Mouse (Mus musculus): ENCODE measurements around the gene 1700113H08Rik. TPM values are rescaled to one million over a fixed set of nuclear protein-coding genes. Genes with fewer than 3 reads are reported as not detected.

The 1700113H08Rik gene
- total RNA-seq, 2 experiments from 2014 or later, result 4.8 TPM; not detected in 1

DNA sequence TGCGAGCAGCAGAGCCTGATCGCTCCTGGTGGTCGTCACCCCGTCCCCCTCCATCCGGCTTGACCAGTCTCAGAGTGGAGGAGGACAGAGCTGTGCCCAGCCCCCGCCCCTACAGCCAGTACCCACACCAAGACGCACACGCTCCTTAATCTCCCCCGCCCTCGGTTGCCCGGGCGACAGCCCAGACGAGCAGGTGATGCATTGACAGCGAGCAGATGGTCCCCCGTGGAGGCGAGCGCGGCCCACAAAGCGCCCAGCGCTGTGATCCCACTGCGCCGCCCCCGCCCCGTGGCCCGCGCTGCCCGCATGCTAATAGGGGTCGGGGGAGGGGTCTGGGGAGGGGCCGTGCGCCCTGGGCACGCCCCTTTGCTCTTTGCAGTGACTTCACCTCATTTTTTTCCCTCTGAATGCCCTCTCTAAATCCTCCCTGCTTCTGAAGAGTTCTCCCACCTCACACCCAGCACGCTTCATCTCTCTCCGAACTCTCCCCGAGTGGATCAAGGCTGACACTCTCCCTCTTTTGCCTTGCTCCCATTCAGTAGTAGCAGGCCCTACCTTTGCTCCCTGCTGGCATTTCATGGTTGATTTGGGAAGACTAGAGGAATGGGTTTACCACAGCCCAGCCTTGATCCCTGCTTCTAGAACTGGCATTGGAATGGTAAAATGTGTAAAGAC, 543 bp downstream of the 1700113H08Rik start:
- ATAC-seq (replicated peaks; ENCODE audit: low FRiP score, poor library complexity, severe bottlenecking), result no peak

DNA sequence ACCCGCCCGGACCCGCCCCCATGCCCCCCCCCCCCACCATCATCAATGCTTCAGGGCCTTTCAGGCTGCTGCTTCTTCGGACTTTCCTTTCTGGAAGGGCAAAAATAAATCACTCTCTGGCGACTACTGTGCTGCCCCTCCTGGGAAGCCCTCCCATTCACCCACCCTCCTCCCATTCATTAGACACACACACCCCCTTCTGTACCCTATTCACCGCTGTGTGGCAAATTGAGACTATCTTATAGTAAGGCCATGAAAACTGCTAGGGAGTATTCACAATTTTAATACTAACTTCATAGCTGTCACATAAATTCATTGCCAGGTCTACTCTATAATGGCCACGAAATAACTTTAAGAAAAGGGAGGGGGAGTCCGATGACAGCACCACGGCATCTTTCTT, 1.1 kb downstream of the 1700113H08Rik start:
- no peak for ATAC-seq (replicated peaks; ENCODE audit: low FRiP score, poor library complexity, severe bottlenecking)

DNA sequence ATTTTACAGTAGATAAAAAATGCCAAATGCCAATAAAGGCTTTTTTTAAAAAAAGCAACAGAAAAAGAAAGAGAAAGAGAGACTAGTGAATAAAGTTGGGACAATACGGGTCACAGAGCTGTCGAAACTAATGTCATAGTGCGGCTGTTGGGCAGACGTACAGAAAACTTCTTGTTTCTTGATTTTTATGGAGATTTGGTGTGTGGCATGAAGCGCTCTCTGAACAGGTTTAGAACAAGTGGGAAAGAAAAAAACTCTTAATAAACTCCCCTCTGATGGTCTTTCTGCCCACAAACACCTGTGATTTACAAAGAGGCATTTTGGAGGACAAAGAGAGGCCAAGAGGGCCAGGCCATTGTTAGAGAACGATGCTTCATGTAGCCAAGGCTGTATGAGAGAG, 1.6 kb downstream of the 1700113H08Rik start:
- ATAC-seq (replicated peaks; ENCODE audit: low FRiP score, poor library complexity, severe bottlenecking), result no peak

DNA sequence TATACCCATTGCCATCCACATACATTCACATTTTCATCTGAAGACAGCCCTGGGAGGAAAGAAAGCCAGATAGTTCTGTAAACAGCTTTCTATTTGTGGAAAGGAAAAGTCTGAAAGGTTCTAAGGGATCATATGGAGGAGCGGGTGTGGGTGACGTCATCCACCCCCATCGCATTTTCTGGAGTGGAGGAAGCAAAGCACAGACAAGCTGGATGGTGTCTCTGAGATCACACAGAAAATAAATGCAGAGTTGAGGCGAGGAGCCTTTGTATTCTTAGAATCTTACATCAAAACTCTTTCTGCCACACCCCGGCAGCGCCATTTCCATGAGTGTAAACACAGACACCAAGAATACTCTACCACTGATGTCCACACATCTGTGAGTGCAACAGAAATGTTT, 26.4 kb downstream of the 1700113H08Rik start:
- no peak for ATAC-seq (replicated peaks; ENCODE audit: low FRiP score, poor library complexity, severe bottlenecking)

DNA sequence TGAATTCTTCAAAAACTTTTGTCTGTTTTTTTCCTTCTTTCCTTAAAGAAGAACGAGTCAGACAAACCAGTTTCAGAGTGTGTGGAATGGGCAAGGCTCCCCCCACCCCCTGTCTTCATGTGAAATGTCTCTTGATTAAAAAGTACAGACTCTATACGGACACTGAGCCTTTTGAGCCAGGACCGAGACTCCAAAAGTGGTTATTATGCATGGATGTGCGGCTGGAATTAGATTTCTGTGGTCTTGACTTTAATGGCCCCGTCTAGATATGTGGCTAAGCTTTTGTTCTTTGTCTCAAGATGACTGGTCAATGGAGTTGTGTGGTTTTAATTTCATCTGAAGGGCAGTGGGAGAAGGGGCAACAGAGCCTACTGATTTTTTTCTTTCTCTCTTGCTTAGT, 29.8 kb downstream of the 1700113H08Rik start:
- no peak for ATAC-seq (replicated peaks; ENCODE audit: low FRiP score, poor library complexity, severe bottlenecking)

DNA sequence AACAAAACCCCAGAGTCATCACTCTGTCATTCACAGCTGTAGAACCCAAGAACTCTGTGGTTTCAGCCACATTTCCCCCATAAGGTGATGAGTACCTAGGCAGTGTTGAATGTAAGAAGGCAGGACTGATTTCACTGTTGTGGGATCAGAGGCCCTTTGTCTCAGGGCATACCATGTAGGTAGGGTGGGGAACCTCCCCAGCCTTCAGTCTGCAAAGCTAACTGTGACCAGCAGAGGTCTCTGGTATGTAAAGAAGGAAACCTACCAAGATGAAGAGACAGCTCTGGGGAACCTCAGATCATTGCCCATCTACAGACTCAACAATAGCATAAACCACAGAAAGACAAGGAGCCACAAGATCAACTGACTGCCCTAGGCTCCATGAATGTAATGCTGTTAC, 36.4 kb downstream of the 1700113H08Rik start:
- no peak for ATAC-seq (replicated peaks; ENCODE audit: low FRiP score, poor library complexity, severe bottlenecking)

DNA sequence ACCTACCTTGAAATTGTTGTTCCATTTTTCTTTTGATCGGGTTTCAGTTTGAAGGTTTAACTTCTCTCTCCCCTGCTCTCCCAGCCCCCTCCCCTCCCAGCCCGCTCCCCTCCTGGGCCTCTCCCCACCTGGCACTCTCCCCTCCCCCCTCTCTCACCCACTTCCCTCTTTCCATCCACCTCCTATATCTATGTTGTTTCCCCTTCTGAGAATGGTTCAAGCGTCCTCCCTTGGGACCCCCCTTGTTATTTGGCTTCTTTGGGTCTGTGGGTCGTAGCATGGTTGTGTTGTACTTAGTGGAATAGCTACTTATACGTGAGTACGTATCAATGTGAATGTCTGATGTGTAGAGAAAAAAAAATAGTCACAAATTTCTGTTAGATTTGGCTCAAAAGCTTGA, 40.9 kb downstream of the 1700113H08Rik start:
- ATAC-seq (replicated peaks; ENCODE audit: low FRiP score, poor library complexity, severe bottlenecking), result no peak

DNA sequence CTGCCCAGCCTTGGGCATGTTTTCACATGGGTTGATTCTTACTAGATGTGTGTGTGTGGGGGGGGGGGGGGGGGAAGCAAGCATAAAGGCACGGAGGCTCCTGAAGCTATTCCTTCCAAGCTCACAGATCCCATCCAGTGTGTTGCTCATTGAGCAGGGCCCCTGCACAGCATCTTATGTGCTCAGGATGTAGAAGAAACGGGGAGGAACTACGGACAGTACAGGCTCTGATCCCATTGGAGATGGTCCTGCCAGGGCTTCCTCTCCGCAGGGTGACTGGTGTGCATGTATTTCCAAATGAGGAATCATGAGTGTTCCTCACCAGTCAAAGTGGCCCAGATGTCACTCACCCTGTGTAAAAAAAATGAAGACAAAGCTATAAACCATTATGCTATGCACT, 42.8 kb downstream of the 1700113H08Rik start:
- no peak for ATAC-seq (replicated peaks; ENCODE audit: low FRiP score, poor library complexity, severe bottlenecking)

DNA sequence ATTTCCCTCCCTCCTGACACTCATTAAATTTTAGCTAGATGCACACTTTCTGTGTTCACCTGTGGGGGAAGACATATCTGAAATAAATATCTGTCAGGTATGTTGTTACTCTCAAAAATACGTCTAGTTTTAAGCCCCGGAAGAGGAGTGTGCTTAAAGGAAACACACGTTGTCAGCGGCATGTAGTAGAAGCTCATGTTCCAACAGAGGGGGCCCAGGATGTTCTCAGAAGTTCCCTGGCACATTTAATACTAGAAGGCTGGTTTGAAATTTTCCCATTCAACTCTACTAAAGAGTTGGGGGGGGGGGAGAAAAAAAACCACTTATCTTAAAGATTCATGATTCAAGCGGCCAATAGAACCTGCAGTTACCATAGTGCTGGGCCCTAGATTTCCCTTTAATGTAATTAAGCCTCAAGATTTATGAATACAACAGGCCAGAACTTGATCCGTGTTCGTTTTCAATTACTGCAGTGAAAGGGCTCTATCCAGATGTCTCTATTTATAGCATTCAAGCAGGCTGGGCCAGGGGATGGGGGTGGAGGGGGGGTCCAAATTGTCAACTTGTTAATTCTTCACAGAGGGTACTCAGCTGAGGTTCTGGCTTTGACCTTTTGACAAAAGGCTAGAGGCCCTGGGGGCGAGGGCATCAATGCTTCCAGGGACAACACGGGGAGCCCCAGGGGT, 43.6 kb downstream of the 1700113H08Rik start:
- no peak for ATAC-seq (replicated peaks; ENCODE audit: low FRiP score, poor library complexity, severe bottlenecking)

DNA sequence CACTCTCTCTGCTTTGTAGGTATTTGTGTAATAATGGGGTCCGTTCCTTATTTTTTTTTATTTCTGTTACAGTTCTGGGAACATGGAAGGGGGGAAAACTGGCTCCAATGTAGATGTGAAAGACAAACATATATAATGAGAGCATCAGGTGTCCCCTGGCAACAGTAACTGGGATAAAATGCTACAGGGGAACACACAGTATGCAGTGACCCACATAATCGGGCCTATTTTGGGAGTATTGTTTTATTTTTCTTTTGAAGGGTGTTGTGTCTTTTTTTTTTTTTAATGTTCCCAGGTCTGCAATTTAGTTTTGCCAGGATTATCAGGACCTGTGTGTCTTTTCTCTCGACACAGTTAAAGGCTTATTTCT, 44.1 kb downstream of the 1700113H08Rik start:
- no peak for ATAC-seq (replicated peaks; ENCODE audit: low FRiP score, poor library complexity, severe bottlenecking)

DNA sequence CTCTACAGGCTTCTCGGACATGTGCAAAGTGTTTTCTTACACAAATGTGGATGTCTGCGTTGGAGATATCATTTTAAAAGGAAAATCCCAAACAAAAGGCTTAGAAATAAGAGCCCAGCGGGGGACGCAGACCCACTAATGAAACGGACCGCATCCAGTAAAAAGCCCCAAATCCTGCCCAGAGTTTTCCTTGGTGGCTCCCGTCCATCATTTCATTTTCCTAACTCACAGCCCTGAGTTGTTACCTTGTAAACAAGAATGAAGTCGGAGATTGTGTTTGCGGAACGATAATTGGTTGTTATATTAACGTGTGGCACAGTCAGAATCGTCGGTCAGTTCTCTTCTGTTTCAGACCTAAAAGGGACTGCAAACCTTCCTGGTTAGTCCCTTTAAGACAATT, 44.6 kb downstream of the 1700113H08Rik start:
- ATAC-seq (replicated peaks; ENCODE audit: low FRiP score, poor library complexity, severe bottlenecking), result no peak

DNA sequence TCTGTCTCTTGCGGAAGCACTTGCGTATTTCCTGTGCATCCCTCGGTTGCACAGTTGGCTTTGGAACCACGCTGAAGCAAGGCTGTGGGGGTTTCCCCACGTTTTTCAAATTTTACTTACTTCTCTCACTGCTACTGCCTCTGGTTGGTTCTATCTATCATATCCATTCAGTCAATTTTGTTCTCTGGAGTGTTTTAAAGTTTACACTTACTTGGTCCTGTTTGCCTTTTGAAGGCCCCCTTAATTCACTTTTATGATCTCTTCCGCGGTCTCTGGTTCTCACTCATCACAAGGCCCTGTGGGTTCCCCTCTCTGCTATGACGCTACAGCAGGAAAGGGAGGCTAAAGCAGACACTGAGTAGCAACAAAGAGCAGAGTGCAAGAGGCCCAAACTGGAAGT, 45.4 kb downstream of the 1700113H08Rik start:
- ATAC-seq (replicated peaks; ENCODE audit: low FRiP score, poor library complexity, severe bottlenecking), result no peak

DNA sequence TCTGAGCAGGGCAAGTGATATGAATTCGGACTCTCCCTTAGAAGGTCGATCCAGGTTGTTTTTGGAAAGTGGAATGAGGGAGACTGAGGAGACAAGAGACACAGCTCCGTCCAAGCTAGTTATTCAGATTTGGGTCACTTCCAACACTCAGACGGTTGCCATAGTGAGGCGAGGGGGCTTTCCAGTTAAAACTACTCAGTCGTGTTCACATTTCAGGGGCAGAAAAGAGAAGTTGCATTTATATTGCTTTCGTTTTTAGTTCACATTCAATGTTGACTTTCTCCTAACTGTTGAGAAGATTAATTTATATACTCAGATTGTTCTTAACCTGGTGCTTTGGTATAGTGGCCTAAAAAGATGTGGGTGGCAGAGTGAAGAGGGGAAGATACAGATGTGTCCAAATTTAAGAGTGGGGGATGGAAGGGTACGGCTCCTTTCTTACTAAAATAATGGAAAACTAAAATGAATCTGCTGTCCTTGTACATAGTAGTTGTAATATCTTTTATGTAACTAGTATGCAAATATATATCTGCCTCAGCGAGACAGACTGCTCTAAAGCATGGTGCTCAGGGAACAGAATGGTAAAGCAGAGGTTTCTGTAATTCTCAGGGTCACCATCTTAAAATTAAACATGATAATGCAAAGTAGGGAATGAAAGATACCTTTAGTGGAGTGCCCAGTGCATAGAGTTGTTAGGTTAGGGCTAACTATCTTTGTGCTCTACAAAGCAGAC, 49.9 kb downstream of the 1700113H08Rik start:
- no peak for ATAC-seq (replicated peaks; ENCODE audit: low FRiP score, poor library complexity, severe bottlenecking)

DNA sequence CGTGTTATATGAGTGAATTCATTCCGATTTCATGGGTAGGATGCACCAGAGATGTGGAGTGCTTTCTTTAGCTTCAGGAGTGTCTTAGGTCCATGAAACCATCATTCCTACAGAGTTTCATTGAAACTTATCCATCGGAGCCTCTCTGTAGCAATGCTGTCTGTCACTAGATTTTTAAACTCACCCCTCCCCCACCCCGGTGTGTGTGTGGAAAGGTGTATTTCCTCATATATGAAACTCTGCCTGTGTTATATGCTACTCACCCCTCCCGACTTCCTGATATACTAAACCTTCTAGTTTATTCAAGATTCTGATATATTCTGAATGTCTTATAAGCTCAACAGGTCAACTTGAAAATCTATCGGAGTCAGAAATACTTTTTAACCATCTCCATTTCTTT, 50.5 kb downstream of the 1700113H08Rik start:
- ATAC-seq (replicated peaks; ENCODE audit: low FRiP score, poor library complexity, severe bottlenecking), result no peak

DNA sequence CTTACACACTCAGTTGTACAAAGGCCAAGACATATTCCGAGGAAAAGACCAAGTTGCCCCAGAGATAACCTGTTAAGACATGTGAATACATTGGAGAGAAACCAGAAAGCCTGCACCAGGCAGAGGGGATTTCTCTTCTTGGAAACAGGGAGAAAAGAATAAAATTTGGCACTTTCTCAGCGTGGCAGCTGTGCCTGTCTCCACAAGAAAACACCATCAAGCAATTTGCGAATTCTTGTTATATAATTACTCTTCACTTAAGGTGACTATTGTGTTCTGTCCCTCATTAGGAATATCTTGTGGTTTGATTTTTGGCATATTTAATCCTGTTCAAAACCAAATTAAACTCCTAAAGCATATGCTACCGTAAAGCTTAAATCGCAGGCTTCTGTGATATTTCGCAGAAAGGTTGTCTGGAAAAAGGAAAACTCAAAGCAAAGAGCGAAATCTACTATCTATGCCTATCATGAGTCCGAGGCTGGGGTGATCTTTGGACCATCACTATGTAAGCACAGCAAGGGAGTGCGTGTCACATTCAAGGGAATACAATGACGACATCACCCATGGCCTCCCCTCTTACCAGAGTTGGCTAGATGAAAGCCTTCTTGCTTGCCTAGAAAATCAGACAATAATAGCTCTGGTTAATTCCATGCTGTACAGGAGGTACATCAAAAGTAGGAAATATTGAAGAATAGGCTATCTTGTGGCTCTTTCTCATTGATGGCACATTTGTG, 51.4 kb downstream of the 1700113H08Rik start:
- no peak for ATAC-seq (replicated peaks; ENCODE audit: low FRiP score, poor library complexity, severe bottlenecking)

DNA sequence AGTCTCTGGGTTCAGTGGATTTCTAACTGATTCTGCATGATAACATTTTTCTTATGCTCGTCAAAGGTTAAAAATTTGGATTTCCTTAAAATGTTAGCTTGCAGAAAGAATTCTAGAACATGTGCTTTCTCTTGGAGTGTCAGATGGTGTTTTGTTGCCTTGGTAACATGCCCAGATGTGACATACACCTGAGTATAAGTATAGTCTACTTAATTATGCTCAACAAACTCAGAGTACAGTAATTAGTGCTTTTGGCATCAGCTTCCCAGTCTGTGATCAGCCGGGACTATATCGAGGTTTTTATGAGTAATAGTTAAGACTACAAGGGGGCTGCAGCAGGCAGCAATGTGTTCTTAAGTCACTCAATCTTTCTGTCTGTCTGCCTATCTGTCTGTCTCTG, 53.1 kb downstream of the 1700113H08Rik start:
- ATAC-seq (replicated peaks; ENCODE audit: low FRiP score, poor library complexity, severe bottlenecking), result no peak

DNA sequence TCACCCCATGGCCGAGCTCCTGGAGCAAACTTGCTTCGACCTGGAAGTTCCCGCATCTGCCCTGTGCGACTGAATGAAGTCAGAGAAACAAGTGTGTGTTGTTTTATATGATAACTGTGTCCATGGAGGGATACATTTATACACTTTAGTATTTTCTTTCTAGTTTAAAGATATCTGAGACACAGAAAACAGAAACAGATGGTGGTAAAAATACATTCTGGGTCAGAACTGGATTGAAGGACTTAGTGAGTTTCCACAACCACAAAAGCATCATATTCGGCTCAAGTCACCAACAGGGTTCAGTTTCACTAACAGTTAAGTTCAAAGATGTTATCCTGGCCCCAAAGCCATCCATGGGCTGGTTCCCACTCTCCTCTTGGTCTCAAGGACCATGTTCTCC, 67.2 kb downstream of the 1700113H08Rik start:
- ATAC-seq (replicated peaks; ENCODE audit: low FRiP score, poor library complexity, severe bottlenecking), result no peak

DNA sequence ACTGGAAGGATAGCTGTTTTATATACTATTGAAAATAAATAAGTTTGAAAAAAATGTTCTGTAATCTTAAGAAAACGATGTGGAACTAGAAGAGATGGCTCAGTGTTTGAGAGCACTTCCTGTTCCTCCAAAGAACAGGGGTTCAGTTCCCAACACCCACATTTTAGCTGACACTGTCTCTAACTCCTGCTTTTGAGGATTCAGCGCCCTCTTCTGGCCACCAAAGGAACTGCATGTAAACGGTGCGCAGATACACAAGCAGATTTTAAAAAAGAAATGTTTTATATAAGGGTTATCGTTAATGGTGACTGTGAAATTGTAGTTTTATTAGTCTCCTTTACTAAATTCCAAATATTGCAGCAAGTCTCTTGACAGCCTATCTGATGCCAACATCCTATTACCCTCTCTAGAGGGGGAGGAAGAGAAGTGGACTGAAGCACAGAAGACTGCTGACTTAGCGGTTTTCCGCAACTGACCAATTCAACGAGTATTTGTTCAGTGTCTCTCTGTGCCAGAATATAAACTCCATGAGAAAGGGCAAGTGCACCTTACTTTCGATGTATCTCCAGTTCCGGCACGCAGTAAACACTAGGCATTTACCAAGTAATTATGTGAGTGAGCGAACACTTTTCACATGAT, 68.5 kb downstream of the 1700113H08Rik start:
- no peak for ATAC-seq (replicated peaks; ENCODE audit: low FRiP score, poor library complexity, severe bottlenecking)

DNA sequence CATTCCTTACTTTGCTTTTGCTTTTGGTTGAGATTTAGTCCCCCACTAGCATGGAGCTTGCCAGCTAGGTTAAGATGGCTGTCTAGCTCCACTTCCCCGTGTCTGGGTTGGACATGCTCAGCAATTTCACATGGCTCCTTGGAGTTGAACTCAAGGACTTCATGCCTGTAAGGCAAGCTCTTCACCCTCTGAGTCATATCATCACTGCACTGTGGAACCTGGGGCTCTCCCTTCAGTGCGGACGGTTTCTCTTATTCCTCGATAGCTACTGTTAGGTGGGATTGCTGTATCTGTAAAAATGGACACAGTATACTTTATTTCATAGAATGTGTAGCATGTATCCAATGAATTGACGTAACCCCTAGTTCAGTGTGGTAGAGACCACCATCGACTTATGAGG, 93.2 kb downstream of the 1700113H08Rik start:
- no peak for ATAC-seq (replicated peaks; ENCODE audit: low FRiP score, poor library complexity, severe bottlenecking)

All from erythroblast, adult 5-6 weeks (primary cell).